Mouse (Mus musculus) spleen, adult 2 months (tissue): ENCODE results near the gene Vars. TPM values are rescaled to one million over a fixed set of nuclear protein-coding genes. Genes with fewer than 3 reads are reported as not detected.
"Not testable (repeated sequence)": the region's sequence is repeated elsewhere in the genome, so short reads cannot be mapped to it uniquely, and the experiment has no call there.

Experiments used
- DNase-seq, 2 experiments: peaks; one replicate each; pipeline versions ENCODE4 v3.0.0 to v3.0.0-alpha.2; 2012 to 2021; ENCODE audit warnings: low spot score in 2 of 2, low read depth in 1 of 2
- H3K27ac ChIP-seq: fragments of 200-500 bp; 2 replicates; pipeline ENCODE4 v1.5.1; 2012; ENCODE audit warnings: low read length, inconsistent platforms; ENCODE audit not compliant: insufficient read depth
- H3K27me3 ChIP-seq: fragments of 200-500 bp; 2 replicates; pipeline ENCODE4 v1.6.1; 2012; ENCODE audit warnings: mild to moderate bottlenecking, moderate library complexity, low read length, inconsistent platforms; ENCODE audit not compliant: control insufficient read depth, insufficient read depth
- H3K36me3 ChIP-seq: fragments of 200-500 bp; 2 replicates; pipeline ENCODE4 v1.6.1; 2012; ENCODE audit warnings: mild to moderate bottlenecking, low read length, inconsistent platforms; ENCODE audit not compliant: control insufficient read depth, insufficient read depth
- H3K4me1 ChIP-seq: fragments of 200-500 bp; 2 replicates; pipeline ENCODE4 v1.6.1; 2011; ENCODE audit warnings: inconsistent platforms; ENCODE audit not compliant: control insufficient read depth, insufficient read depth, insufficient read length
- H3K4me3 ChIP-seq: fragments of 200-500 bp; 2 replicates; pipeline ENCODE4 v1.5.1; 2011; ENCODE audit warnings: mild to moderate bottlenecking, inconsistent platforms; ENCODE audit not compliant: insufficient read depth, insufficient read length; ENCODE audit errors: extremely low read depth
- CTCF ChIP-seq: fragments of 200-500 bp; IDR thresholded peaks from 2 replicates; pipeline ENCODE4 v1.5.1; 2011; ENCODE audit warnings: mild to moderate bottlenecking, inconsistent platforms; ENCODE audit not compliant: insufficient read depth, insufficient read length, insufficient replicate concordance; ENCODE audit errors: extremely low read depth
- POLR2A ChIP-seq: fragments of 200-500 bp; IDR thresholded peaks from 2 replicates; pipeline ENCODE4 v1.6.1; 2011; ENCODE audit warnings: low read depth, low read length, inconsistent platforms
- WGBS: fragments of 180-500 bp; shearing (Covaris S2); methylation state at CpG from one replicate; pipeline ENCODE4 v1.1.7; 2018; 5-methylcytosine and 5-hydroxymethylcytosine counted together
- polyA plus RNA-seq: library from polyadenylated mRNA; depleted of rRNA; stranded (reverse); fragments of >200 nt; gene quantifications from 2 replicates; pipeline ENCODE4 v1.2.3, GENCODE M21; 2012

The Vars gene
- polyA plus RNA-seq, 1 experiment, result 489 TPM

DNA sequence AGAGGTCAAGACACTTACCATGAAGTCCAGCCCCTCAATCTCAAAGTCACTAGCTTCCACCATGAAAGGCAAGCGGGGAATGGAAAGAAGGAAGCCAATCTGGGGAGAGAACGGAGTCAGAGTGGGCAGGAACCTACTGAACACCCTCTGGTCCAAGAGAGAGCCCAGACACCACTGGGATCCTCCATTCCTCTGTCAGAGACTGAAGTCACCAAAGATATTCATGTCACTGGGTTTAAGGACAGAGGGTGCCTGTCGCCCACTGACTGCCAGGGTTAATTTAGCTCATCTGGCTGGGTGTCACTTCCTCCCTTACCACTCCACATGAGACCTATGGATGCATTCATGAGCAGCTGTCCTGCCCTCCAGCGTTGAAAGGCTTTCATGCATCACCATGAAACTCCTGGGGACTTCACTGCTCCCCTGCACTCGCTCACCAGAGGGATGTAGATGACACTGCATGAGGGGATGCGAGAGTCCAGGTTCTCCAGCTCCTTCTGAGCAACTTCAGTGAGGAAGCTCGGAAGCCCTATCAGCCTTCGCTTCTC is 31.6 kb downstream of the Vars start:
- TF ChIP-seq POLR2A (no peak), CTCF (no peak)
- no peaks in the 10 kb centered on the region for H3K36me3 ChIP-seq
- no peak for DNase-seq
- H3K27me3 ChIP-seq, result no peaks in the 10 kb centered on the region
- H3K4me1 ChIP-seq, result peaks cover 20% of the 10 kb centered on the region; the same call in 1 of the 2 replicates
- WGBS, result 66% methylated on average over 8 of the region's 8 CpGs
- no peak overlapping the region for H3K4me3 ChIP-seq
- no peak overlapping the region for H3K27ac ChIP-seq

GRCm38 (mm10) chr17:35033703-35034102 is 32.9 kb downstream of the Vars start:
- DNase-seq, H3K4me3 ChIP-seq, H3K36me3 ChIP-seq, H3K27ac ChIP-seq, H3K27me3 ChIP-seq: not testable (repeated sequence)
- H3K4me1 ChIP-seq, result peaks cover 16% of the 10 kb centered on the region; the same call in 1 of the 2 replicates
- whole genome bisulfite sequencing, result 76% methylated on average over 1 of the region's 1 CpGs

DNA sequence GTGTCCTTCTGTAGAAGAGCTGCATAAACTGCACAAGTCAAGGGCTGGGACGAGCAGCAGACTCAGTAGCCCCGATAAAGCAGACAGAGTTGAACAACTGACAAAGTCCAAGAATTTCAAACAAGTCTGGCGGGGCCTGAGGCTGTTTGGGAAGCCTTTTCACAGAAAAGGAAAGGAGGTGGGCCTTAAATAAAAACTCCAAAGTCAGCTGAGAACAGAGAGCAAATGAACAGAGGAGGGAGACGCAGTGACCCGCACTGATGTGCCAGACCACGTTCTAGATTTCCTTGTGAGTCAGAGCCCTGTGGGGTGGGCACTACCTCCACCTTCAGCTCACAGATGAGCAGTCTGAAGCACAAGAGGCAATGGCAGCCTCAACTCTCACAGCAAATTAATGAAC is 34.1 kb downstream of the Vars start:
- Histone ChIP-seq H3K4me3 (no peak overlapping the region), H3K36me3 (no peaks in the 10 kb centered on the region), H3K4me1 (peaks cover 9% of the 10 kb centered on the region; the same call in 1 of the 2 replicates), H3K27ac (no peak overlapping the region), H3K27me3 (no peaks in the 10 kb centered on the region)
- 65% methylated on average over 6 of the region's 6 CpGs for WGBS
- no peak for TF ChIP-seq CTCF
- TF ChIP-seq POLR2A, result no peak
- no peak for DNase-seq

GRCm38 (mm10) chr17:35039121-35039873 is 38.5 kb downstream of the Vars start:
- Histone ChIP-seq H3K4me3 (no peak overlapping the region), H3K27me3 (no peaks in the 10 kb centered on the region), H3K36me3 (no peaks in the 10 kb centered on the region), H3K27ac (no peak overlapping the region), H3K4me1 (no peaks in the 10 kb centered on the region)
- WGBS, result 94% methylated on average over 11 of the region's 11 CpGs
- TF ChIP-seq POLR2A (no peak), CTCF (no peak)
- DNase-seq, result no peak

- Histone ChIP-seq H3K27me3 (no peaks in the 10 kb centered on the region), H3K27ac (no peak overlapping the region), H3K36me3 (no peaks in the 10 kb centered on the region), H3K4me1 (peaks cover 10% of the 10 kb centered on the region), H3K4me3 (no peak overlapping the region)
- DNase-seq, result no peak
- 88% methylated on average over 4 of the region's 4 CpGs for WGBS
- TF ChIP-seq POLR2A, result no peak
- TF ChIP-seq CTCF, result no peak
These were observed 43.0 kb downstream of the Vars start for GRCm38 (mm10) chr17:35043794-35044193.

DNA sequence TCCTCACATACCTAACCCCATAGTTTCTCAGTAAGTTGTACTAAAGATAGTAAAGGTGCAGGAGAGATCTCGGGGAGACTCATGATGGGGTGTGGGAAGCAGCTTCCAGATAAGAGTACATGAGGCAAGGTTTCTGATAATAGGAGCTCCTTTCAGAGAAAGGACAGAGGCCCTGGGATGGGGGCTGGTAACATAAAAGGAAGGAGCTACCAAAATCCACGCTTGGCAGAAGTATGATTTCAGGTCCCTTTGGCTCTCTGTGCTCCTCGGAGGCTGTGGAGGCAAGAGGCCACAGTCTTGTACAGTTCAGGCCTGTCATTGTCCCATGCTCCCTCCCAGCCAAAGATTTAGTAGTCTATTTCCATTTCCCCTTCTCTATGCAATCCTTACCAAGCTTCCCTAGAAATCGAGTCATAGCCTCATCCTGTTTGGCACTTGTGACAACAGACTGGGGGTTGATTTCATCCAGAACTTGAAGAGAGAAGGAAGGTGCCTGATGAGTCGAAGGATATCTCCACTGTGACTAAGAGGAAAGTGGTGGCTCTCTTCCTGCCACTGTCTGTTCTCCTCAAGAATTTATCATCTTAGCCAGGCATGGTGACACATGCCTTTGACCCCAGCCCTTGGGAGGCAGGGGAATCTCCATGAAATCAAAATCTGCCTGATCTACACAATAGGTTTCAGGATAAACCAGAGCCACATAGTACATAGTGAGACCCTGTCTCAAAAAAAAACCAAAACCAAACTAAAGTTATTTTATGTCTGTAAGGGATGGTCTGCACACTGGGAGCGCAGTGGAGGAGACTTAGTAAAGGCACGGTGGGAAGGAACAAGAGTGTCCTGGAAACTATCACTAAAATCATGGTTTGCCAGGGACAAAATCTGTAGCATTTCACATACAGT is 44.4 kb downstream of the Vars start:
- H3K4me1 ChIP-seq, result peaks cover 18% of the 10 kb centered on the region
- 65% methylated on average over 7 of the region's 7 CpGs for WGBS
- H3K27me3 ChIP-seq, result no peaks in the 10 kb centered on the region
- no peak for TF ChIP-seq POLR2A
- TF ChIP-seq CTCF, result no peak
- H3K27ac ChIP-seq, result no peak overlapping the region
- no peak for DNase-seq
- H3K36me3 ChIP-seq, result no peaks in the 10 kb centered on the region
- H3K4me3 ChIP-seq, result no peak overlapping the region
